ENCODE assay signal across 8 mouse cellular contexts in genomic region chr2:119321771-119322586, GRCm38 (mm10). TPM values are rescaled to one million over a fixed set of nuclear protein-coding genes. Genes with fewer than 3 reads are reported as not detected.
A peak's percentile ranks its signal among the peaks of the same experiment; 100 is the strongest.
DNase-seq lines count a peak whose midpoint lies in the region; ATAC-seq and TF ChIP-seq lines count a peak whose summit lies in the region.

No protein-coding gene starts in this region.

- no peaks in the 10 kb centered on the region for H3K36me3 ChIP-seq in kidney, postnatal 0 days (ENCODE audit: insufficient read depth, low read length)
- no peaks in the 10 kb centered on the region for H3K36me3 ChIP-seq in embryonic facial prominence, embryonic 12.5 days
- no peaks in the 10 kb centered on the region for H3K36me3 ChIP-seq in intestine, postnatal 0 days (ENCODE audit: control insufficient read depth, insufficient read depth)
- no peaks in the 10 kb centered on the region for H3K36me3 ChIP-seq in neural tube, embryonic 13.5 days
- H3K36me3 ChIP-seq in kidney, adult 2 months (ENCODE audit: control insufficient read depth, insufficient read depth, low read length) = no peaks in the 10 kb centered on the region

- H3K4me1 ChIP-seq in kidney, postnatal 0 days (replicated peaks; ENCODE audit: insufficient read depth, low read length) = peaks cover 40% of the 10 kb centered on the region
- peaks cover 48% of the 10 kb centered on the region for H3K4me1 ChIP-seq in embryonic facial prominence, embryonic 12.5 days
- H3K4me1 ChIP-seq in intestine, postnatal 0 days (replicated peaks; ENCODE audit: control insufficient read depth, insufficient read depth, low read length) = peaks cover 21% of the 10 kb centered on the region
- peaks cover 62% of the 10 kb centered on the region for H3K4me1 ChIP-seq in neural tube, embryonic 13.5 days (replicated peaks)
- peaks cover 13% of the 10 kb centered on the region for H3K4me1 ChIP-seq in kidney, adult 2 months (ENCODE audit: control insufficient read depth, insufficient read depth, low read length)

- no peak overlapping the region for H3K9ac ChIP-seq in kidney, postnatal 0 days (ENCODE audit: low read depth, low read length)
- H3K9ac ChIP-seq in embryonic facial prominence, embryonic 12.5 days = peak overlapping the region; percentile 45; the same call in 1 of the 2 replicates
- no peak overlapping the region for H3K9ac ChIP-seq in intestine, postnatal 0 days (ENCODE audit: low read depth, low read length)
- H3K9ac ChIP-seq in neural tube, embryonic 13.5 days = peak overlapping the region; percentile 48

- peaks cover 38% of the 10 kb centered on the region for H3K27me3 ChIP-seq in kidney, postnatal 0 days (ENCODE audit: insufficient read depth, low read length)
- peaks cover 75% of the 10 kb centered on the region for H3K27me3 ChIP-seq in embryonic facial prominence, embryonic 12.5 days
- H3K27me3 ChIP-seq in intestine, postnatal 0 days (replicated peaks; ENCODE audit: control insufficient read depth, insufficient read depth, low read length) = peaks cover 34% of the 10 kb centered on the region
- peaks cover 95% of the 10 kb centered on the region for H3K27me3 ChIP-seq in neural tube, embryonic 13.5 days
- H3K27me3 ChIP-seq in kidney, adult 2 months (replicated peaks; ENCODE audit: control insufficient read depth, insufficient read depth, low read length) = no peaks in the 10 kb centered on the region

- peak; percentile 21 for DNase-seq in kidney, postnatal 0 days (ENCODE audit: low spot score)
- DNase-seq in kidney, adult 8-10 months = no peak
- DNase-seq in frontal cortex, postnatal 36 days (ENCODE audit: low spot score in 2 of 2) = no peak
- no peak for DNase-seq in adipocyte (ENCODE audit: low spot score)
- DNase-seq in kidney, adult 2 months = no peak

- no peaks in the 10 kb centered on the region for H3K9me3 ChIP-seq in kidney, postnatal 0 days (replicated peaks; ENCODE audit: low read length)
- no peaks in the 10 kb centered on the region for H3K9me3 ChIP-seq in embryonic facial prominence, embryonic 12.5 days
- H3K9me3 ChIP-seq in intestine, postnatal 0 days (ENCODE audit: control insufficient read depth) = no peaks in the 10 kb centered on the region
- H3K9me3 ChIP-seq in neural tube, embryonic 13.5 days = no peaks in the 10 kb centered on the region

- H3K4me2 ChIP-seq in kidney, postnatal 0 days (ENCODE audit: low read length) = peak overlapping the region; percentile 43
- peak overlapping the region; percentile 72 for H3K4me2 ChIP-seq in embryonic facial prominence, embryonic 12.5 days (replicated peaks)
- peak overlapping the region; percentile 64 for H3K4me2 ChIP-seq in intestine, postnatal 0 days (replicated peaks; ENCODE audit: low read depth)
- H3K4me2 ChIP-seq in neural tube, embryonic 13.5 days = peak overlapping the region; percentile 63

- ATAC-seq in kidney, postnatal 0 days (replicated peaks; ENCODE audit: low FRiP score, low read depth) = no peak
- ATAC-seq in embryonic facial prominence, embryonic 12.5 days (ENCODE audit: insufficient number of reproducible peaks, insufficient read depth, low FRiP score, low TSS enrichment) = no peak
- ATAC-seq in intestine, postnatal 0 days = no peak
- peak; percentile 48 for ATAC-seq in neural tube, embryonic 13.5 days (ENCODE audit: low read depth)

- 8% methylated on average over 46 of the region's 48 CpGs for WGBS in kidney, postnatal 0 days
- WGBS in embryonic facial prominence, embryonic 12.5 days = 3% methylated on average over 47 of the region's 48 CpGs
- 8% methylated on average over 47 of the region's 48 CpGs for WGBS in intestine, postnatal 0 days
- 1% methylated on average over 48 of the region's 48 CpGs for WGBS in neural tube, embryonic 13.5 days
- 22% methylated on average over 48 of the region's 48 CpGs for WGBS in kidney, adult 2 months

- no peak for TF ChIP-seq CTCF in kidney, postnatal 0 days (IDR thresholded peaks at IDR 0.05; ENCODE audit: low read depth)
- TF ChIP-seq CTCF in intestine, postnatal 0 days (IDR thresholded peaks at IDR 0.05; ENCODE audit: low read depth) = peak; percentile 16; the same call in 1 of the 2 replicates
- no peak for TF ChIP-seq CTCF in kidney, adult 2 months (conservative IDR thresholded peaks at IDR 0.05; ENCODE audit: insufficient read depth, insufficient read length, low read depth, low read length)

- H3K4me3 ChIP-seq in kidney, postnatal 0 days (replicated peaks; ENCODE audit: low read depth, low read length) = peak overlapping the region; percentile 20
- peak overlapping the region; percentile 36 for H3K4me3 ChIP-seq in embryonic facial prominence, embryonic 12.5 days
- peak overlapping the region; percentile 30 for H3K4me3 ChIP-seq in intestine, postnatal 0 days (ENCODE audit: low read depth, low read length)
- H3K4me3 ChIP-seq in neural tube, embryonic 13.5 days = peak overlapping the region; percentile 33
- no peak overlapping the region for H3K4me3 ChIP-seq in kidney, adult 2 months (ENCODE audit: insufficient read depth, low read depth, low read length)

- no peak overlapping the region for H3K27ac ChIP-seq in kidney, postnatal 0 days
- H3K27ac ChIP-seq in embryonic facial prominence, embryonic 12.5 days = no peak overlapping the region
- H3K27ac ChIP-seq in intestine, postnatal 0 days (ENCODE audit: low read depth, low read length) = no peak overlapping the region
- H3K27ac ChIP-seq in neural tube, embryonic 13.5 days (replicated peaks) = 0 out of 2 replicates have a peak overlapping the region, but pooled peaks have one; percentile 34
- no peak overlapping the region for H3K27ac ChIP-seq in kidney, adult 2 months (ENCODE audit: insufficient read depth, low read depth, low read length)

- no peak for TF ChIP-seq POLR2A in kidney, adult 2 months (IDR thresholded peaks at IDR 0.05; ENCODE audit: low read depth, low read length)

RNA-seq across cellular contexts. Expression of gene Dll4, which starts 3.6 kb away (rescaled TPM):
- 7.9 and 8.4 TPM in 2 replicates for polyA plus RNA-seq in kidney, postnatal 0 days (2015; fragmentation: Nextera tagmentation; extraction: Ambion mirVana)
- 5.1 and 5.7 TPM in 2 replicates for polyA plus RNA-seq in embryonic facial prominence, embryonic 12.5 days (2016; fragmentation: Nextera tagmentation; extraction: Ambion mirVana)
- 3.7 and 4.1 TPM in 2 replicates for polyA plus RNA-seq in intestine, postnatal 0 days (2015; fragmentation: Nextera tagmentation; extraction: Ambion mirVana)
- polyA plus RNA-seq in neural tube, embryonic 13.5 days (2015; fragmentation: Nextera tagmentation; extraction: Ambion mirVana) = 4.9 and 5.3 TPM in 2 replicates
- polyA plus RNA-seq in kidney, adult 2 months (2012; rRNA removed) = 14.6 and 15.9 TPM in 2 replicates

RNA-seq across cellular contexts. Expression of gene Chac1, which starts 29.1 kb away (rescaled TPM):
- polyA plus RNA-seq in kidney, postnatal 0 days (2015; fragmentation: Nextera tagmentation; extraction: Ambion mirVana) = 0.64 and 0.83 TPM in 2 replicates
- polyA plus RNA-seq in embryonic facial prominence, embryonic 12.5 days (2016; fragmentation: Nextera tagmentation; extraction: Ambion mirVana) = 0.79 and 1.0 TPM in 2 replicates
- 1.1 and 1.4 TPM in 2 replicates for polyA plus RNA-seq in intestine, postnatal 0 days (2015; fragmentation: Nextera tagmentation; extraction: Ambion mirVana)
- 6.2 TPM in 2 replicates for polyA plus RNA-seq in neural tube, embryonic 13.5 days (2015; fragmentation: Nextera tagmentation; extraction: Ambion mirVana)
- 2.0 and 2.2 TPM in 2 replicates for polyA plus RNA-seq in kidney, adult 2 months (2012; rRNA removed)

RNA-seq across cellular contexts. Expression of gene Vps18, which starts 33.4 kb away (rescaled TPM):
- 13.4 and 15.0 TPM in 2 replicates for polyA plus RNA-seq in kidney, postnatal 0 days (2015; fragmentation: Nextera tagmentation; extraction: Ambion mirVana)
- polyA plus RNA-seq in embryonic facial prominence, embryonic 12.5 days (2016; fragmentation: Nextera tagmentation; extraction: Ambion mirVana) = 23.8 and 23.9 TPM in 2 replicates
- 21.8 and 24.3 TPM in 2 replicates for polyA plus RNA-seq in intestine, postnatal 0 days (2015; fragmentation: Nextera tagmentation; extraction: Ambion mirVana)
- 23.9 and 24.2 TPM in 2 replicates for polyA plus RNA-seq in neural tube, embryonic 13.5 days (2015; fragmentation: Nextera tagmentation; extraction: Ambion mirVana)
- 24.0 and 27.4 TPM in 2 replicates for polyA plus RNA-seq in kidney, adult 2 months (2012; rRNA removed)

RNA-seq across cellular contexts. Expression of gene Rhov, which starts 50.9 kb away (rescaled TPM):
- 3.5 and 3.6 TPM in 2 replicates for polyA plus RNA-seq in kidney, postnatal 0 days (2015; fragmentation: Nextera tagmentation; extraction: Ambion mirVana)
- polyA plus RNA-seq in embryonic facial prominence, embryonic 12.5 days (2016; fragmentation: Nextera tagmentation; extraction: Ambion mirVana) = 5.7 and 6.9 TPM in 2 replicates
- polyA plus RNA-seq in intestine, postnatal 0 days (2015; fragmentation: Nextera tagmentation; extraction: Ambion mirVana) = 1.3 TPM in 2 replicates
- polyA plus RNA-seq in neural tube, embryonic 13.5 days (2015; fragmentation: Nextera tagmentation; extraction: Ambion mirVana) = 18.3 and 19.1 TPM in 2 replicates
- polyA plus RNA-seq in kidney, adult 2 months (2012; rRNA removed) = 5.9 and 7.8 TPM in 2 replicates

Comparison
In these comparisons a context has a peak if more than half of its experiments do, and no peak if none do; other contexts are left out.
1. H3K9ac ChIP-seq: peak in embryonic facial prominence, embryonic 12.5 days (single experiment) and neural tube, embryonic 13.5 days (single experiment); none in kidney, postnatal 0 days (single experiment) and intestine, postnatal 0 days (single experiment).
2. Peak in every context shown above with its lines, with median percentiles within 50 percentile points of each other: H3K4me2 ChIP-seq.